8 mouse cellular contexts compared by ENCODE assay signal in genomic region chr10:60566369-60567037, GRCm38 (mm10).
A peak's percentile ranks its signal among the peaks of the same experiment; 100 is the strongest.
DNase-seq lines count a peak whose midpoint lies in the region; ATAC-seq and TF ChIP-seq lines count a peak whose summit lies in the region.

No protein-coding gene starts in this region.

- no peaks in the 10 kb centered on the region for H3K36me3 ChIP-seq in lung, embryonic 14.5 days (ENCODE audit: insufficient read depth)
- H3K36me3 ChIP-seq in forebrain, embryonic 15.5 days: no peaks in the 10 kb centered on the region
- no peaks in the 10 kb centered on the region for H3K36me3 ChIP-seq in liver, embryonic 11.5 days (ENCODE audit: control insufficient read depth, insufficient read depth, low read length)
- H3K36me3 ChIP-seq in small intestine, adult 2 months (ENCODE audit: control insufficient read depth, insufficient read depth, low read length): no peaks in the 10 kb centered on the region

- H3K27me3 ChIP-seq in lung, embryonic 14.5 days (ENCODE audit: insufficient read depth, low read length): no peaks in the 10 kb centered on the region
- peaks cover 4% of the 10 kb centered on the region; the same call in 1 of the 2 replicates for H3K27me3 ChIP-seq in forebrain, embryonic 15.5 days
- H3K27me3 ChIP-seq in liver, embryonic 11.5 days (replicated peaks; ENCODE audit: control insufficient read depth, insufficient read depth, low read length): no peaks in the 10 kb centered on the region
- H3K27me3 ChIP-seq in small intestine, adult 2 months (ENCODE audit: control insufficient read depth, insufficient read depth, low read length): no peaks in the 10 kb centered on the region

- 42% methylated on average over 24 of the region's 24 CpGs for WGBS in lung, embryonic 14.5 days
- 44% methylated on average over 24 of the region's 24 CpGs for WGBS in forebrain, embryonic 15.5 days
- WGBS in liver, embryonic 11.5 days: 26% methylated on average over 24 of the region's 24 CpGs
- 34% methylated on average over 24 of the region's 24 CpGs for whole genome bisulfite sequencing in small intestine, adult 2 months

- TF ChIP-seq CTCF in lung, embryonic 14.5 days (IDR thresholded peaks at IDR 0.05; ENCODE audit: low read depth): no peak
- no peak for TF ChIP-seq CTCF in small intestine, adult 2 months (IDR thresholded peaks at IDR 0.05; ENCODE audit: extremely low read depth, insufficient read length, insufficient replicate concordance, low read depth, low read length)

- no peak overlapping the region for H3K9ac ChIP-seq in lung, embryonic 14.5 days
- no peak overlapping the region for H3K9ac ChIP-seq in forebrain, embryonic 15.5 days (replicated peaks)
- H3K9ac ChIP-seq in liver, embryonic 11.5 days (ENCODE audit: low read depth, low read length): no peak overlapping the region

- no peak overlapping the region for H3K27ac ChIP-seq in lung, embryonic 14.5 days (ENCODE audit: low read depth)
- H3K27ac ChIP-seq in forebrain, embryonic 15.5 days (replicated peaks): no peak overlapping the region
- no peak overlapping the region for H3K27ac ChIP-seq in liver, embryonic 11.5 days (ENCODE audit: low read depth, low read length)
- H3K27ac ChIP-seq in small intestine, adult 2 months (ENCODE audit: insufficient read depth, low read depth, low read length): no peak overlapping the region

- no peaks in the 10 kb centered on the region for H3K9me3 ChIP-seq in lung, embryonic 14.5 days (ENCODE audit: low read depth, low read length)
- H3K9me3 ChIP-seq in forebrain, embryonic 15.5 days: no peaks in the 10 kb centered on the region
- H3K9me3 ChIP-seq in liver, embryonic 11.5 days (ENCODE audit: control insufficient read depth, low read length): no peaks in the 10 kb centered on the region

- no peak overlapping the region for H3K4me3 ChIP-seq in lung, embryonic 14.5 days (ENCODE audit: low read depth, low read length)
- no peak overlapping the region for H3K4me3 ChIP-seq in forebrain, embryonic 15.5 days
- H3K4me3 ChIP-seq in liver, embryonic 11.5 days (ENCODE audit: low read depth, low read length): no peak overlapping the region
- peak overlapping the region; percentile 13 for H3K4me3 ChIP-seq in small intestine, adult 2 months (ENCODE audit: low read depth, low read length)

- H3K4me1 ChIP-seq in lung, embryonic 14.5 days (ENCODE audit: insufficient read depth): no peaks in the 10 kb centered on the region
- H3K4me1 ChIP-seq in forebrain, embryonic 15.5 days: peaks cover 7% of the 10 kb centered on the region
- peaks cover 6% of the 10 kb centered on the region; the same call in 1 of the 2 replicates for H3K4me1 ChIP-seq in liver, embryonic 11.5 days (replicated peaks; ENCODE audit: control insufficient read depth, insufficient read depth, low read length)
- H3K4me1 ChIP-seq in small intestine, adult 2 months (ENCODE audit: control insufficient read depth, insufficient read depth, insufficient read length, low read length): no peaks in the 10 kb centered on the region

- no peak for ATAC-seq in lung, embryonic 14.5 days (ENCODE audit: insufficient read depth)
- ATAC-seq in forebrain, embryonic 15.5 days (replicated peaks): no peak
- ATAC-seq in liver, embryonic 11.5 days (replicated peaks; ENCODE audit: low FRiP score): no peak

- peak; percentile 41 for DNase-seq in lung, embryonic 14.5 days
- no peak for DNase-seq in lung, adult 18-20 months
- no peak for DNase-seq in liver, embryonic 11.5 days (ENCODE audit: low spot score)
- DNase-seq in embryo, embryonic 9.5 days (ENCODE audit: extremely low spot score): no peak
- DNase-seq in embryo, embryonic 11 days: no peak
- DNase-seq in frontal cortex, postnatal 10 days (ENCODE audit: low spot score in 2 of 2): no peak

- no peak for TF ChIP-seq POLR2A in small intestine, adult 2 months (IDR thresholded peaks at IDR 0.05; ENCODE audit: low read depth, low read length)

- H3K4me2 ChIP-seq in lung, embryonic 14.5 days: peak overlapping the region; percentile 43
- H3K4me2 ChIP-seq in forebrain, embryonic 15.5 days (replicated peaks): peak overlapping the region; percentile 24
- H3K4me2 ChIP-seq in liver, embryonic 11.5 days: peak overlapping the region; percentile 27; the same call in 1 of the 2 replicates
